Mouse (Mus musculus): ENCODE results near the gene H3f3a. TPM values are rescaled to one million over a fixed set of nuclear protein-coding genes. Genes with fewer than 3 reads are reported as not detected.
"Not testable (repeated sequence)": the region's sequence is repeated elsewhere in the genome, so short reads cannot be mapped to it uniquely, and the experiment has no call there.

H3f3a gene
- 100 to 1,000 TPM; 361 to 401 TPM for total RNA-seq (2021)
- long read RNA-seq, experiment 1, transcript H3f3a-205 (4 exons, 2,841 nt): major isoform, 149 of 162 reads
- long read RNA-seq, experiment 1, partial matches to known transcripts: 5 of 162 reads
- long read RNA-seq, experiment 1, other reads (novel, unspliced or antisense): 5 of 162 reads
- long read RNA-seq, experiment 2, transcript H3f3a-205 (4 exons, 2,841 nt): major isoform, 112 of 120 reads
- long read RNA-seq, experiment 2, partial matches to known transcripts: 2 of 120 reads
- long read RNA-seq, experiment 2, other reads (novel, unspliced or antisense): 4 of 120 reads

DNA sequence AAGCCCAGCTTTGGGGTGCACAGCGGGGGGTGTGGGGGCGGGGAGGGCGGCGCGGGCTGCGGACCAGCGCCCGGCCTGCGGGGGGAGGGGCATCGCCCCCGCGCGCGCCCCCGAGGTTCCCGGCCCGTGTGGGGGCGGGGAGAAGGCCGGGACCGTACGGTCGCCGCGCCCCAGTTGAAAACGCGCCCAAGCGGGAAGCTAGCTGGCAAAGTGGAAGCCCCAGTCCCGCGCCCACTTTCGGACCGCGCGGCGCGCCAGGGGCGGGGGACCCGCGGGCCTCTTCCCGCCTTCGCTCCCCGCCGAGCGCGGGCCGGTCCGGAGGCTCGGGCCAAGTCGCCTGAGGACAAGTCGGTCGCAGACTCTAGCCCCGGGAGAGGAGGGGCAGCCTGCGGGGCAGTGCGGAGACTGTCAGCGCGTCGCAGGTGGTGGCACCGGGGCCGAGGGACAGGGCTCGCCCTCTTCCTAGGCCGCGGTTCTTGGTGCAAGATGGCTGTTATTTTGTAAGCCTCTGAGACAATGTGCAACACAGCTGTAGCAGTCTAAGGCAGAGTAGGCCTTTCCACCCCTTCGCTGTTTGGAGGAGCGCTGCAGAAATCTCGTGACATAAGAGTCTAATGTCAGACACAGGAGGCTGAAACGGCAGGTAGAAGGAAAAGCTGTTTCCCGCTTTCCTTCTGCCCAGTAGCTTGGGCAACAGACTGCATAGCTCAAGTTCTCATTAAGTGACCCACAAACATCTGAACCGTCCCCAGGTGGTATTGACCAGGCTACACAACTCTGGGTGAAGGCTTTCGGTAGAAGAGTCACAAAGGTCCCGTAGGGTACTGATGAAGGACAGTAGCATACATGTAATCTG, at the start of gene H3f3a:
Gene H3f3a, minus strand, starts transcription at position 59 of the 856 bp plus-strand sequence.
- peak; percentile 68 to 78 for DNase-seq (ENCODE audit: low spot score in 2 of 2)
- intact Hi-C loops (cut with DNase I): loop anchor here (1.0 kb wide), 1 partner anchor 36 kb away; no protein-coding TSS in a partner anchor

- intact Hi-C loops (cut with DNase I): no loop called here
- DNase-seq (ENCODE audit: low spot score in 2 of 2): no peak
These were observed 46.3 kb upstream of the H3f3a start for GRCm38 (mm10) chr1:180860030-180860429.

DNA sequence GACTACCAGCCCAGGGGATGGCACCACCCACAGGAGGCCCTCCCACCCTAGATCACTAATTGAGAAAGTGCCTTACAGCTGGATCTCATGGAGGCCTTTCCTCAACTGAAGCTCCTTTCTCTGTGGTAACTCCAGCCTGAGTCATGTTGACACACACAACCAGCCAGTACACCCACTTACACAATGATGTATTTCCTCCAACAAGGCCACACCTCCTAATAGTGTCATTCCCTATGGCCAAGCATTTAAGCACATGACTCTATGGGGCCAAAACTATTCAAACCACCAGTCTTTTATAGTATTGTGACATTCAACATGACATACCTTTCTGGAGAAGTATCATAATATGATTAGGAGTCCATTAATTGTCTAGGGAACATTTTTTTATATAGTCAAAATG, 45.0 kb upstream of the H3f3a start:
- intact Hi-C loops (cut with DNase I): no loop called here
- no peak for DNase-seq (ENCODE audit: low spot score in 2 of 2)

DNA sequence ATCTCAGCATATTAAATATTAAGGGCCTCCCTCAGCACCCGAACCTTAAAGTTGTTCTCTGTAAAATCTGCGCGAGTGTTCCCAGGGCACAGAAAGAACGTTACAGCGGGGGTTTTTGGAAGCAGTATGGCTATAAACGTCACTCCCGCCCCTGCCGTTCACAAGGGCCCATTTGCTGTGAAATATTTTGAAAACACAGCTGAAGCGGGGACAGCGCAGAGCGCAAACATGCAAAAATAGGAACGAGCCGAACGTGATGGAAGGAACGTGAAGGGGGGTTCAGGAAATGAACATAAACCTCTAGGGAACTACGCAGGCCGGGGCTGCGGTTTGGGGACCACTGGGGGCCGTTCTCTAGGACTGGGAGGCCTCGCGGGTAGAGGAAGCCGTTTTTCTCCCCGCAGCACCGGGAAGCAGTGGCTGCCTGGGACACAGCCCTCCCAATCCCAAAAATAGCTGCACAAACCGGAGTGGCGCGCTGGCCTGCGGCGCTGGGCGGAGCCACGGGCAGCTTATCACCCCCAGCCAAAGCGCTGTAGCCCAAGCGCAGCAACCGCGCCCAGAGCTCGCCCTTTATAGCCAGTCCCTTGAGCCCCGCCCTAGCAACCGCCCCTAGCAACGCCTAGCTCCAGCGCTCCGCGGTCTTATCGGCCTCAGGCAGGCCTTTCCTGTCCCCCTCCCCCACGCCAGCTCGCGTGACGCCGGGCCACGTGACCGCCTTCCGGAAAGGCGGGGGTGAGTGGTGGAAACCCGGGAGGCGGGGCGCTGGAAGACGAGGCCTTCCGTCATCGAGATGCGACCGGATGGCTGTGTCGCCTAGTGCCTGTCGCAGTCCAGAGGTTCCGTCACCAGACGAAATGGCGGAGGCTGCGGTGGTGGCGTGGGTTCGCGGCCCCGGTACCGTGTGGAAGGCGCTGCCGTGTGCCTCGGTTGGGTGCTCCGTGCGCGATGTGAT, 36.9 kb upstream of the H3f3a start, which contains the start of gene Sde2:
Gene Sde2, plus strand, starts transcription at position 812 of the 955 bp plus-strand sequence.
- DNase-seq (ENCODE audit: low spot score in 2 of 2): peak; percentile 100
- intact Hi-C loops (cut with DNase I): loop anchor here (1.0 kb wide), 1 partner anchor 37 kb away; the partner anchor contains the start of gene H3f3a

DNA sequence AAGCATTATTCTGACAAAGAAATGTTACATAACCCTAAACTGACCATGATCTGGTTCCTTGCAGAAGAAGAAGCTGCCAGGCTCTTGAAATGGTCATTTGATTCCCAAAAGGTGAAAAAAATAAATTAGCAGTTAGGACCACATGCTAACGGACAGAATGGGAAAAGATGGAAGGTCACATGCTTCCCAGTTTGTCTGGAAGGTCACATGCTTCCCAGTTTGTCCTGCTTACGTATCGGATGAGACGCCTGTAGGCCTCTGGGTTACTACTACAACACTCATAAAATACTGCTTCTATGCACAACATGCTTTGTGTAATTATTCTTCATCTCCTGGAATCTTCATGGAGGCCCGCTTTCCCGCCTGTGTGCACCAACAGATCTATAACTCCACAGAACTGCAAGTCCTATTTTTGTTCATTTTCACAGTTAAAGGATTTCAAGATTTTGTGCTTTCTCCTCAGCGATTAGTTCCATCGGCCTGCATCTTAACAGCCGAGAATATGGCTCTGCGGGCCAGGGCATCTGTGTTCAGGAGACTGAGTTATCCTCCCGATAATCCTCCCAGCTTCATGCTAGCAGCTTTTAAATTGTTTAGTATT, 36.1 kb upstream of the H3f3a start:
- intact Hi-C loops (cut with DNase I): loop anchor here (1.0 kb wide), 1 partner anchor 36 kb away; the partner anchor contains the start of gene H3f3a
- peak in 1 of 2 experiments; percentile 22 for DNase-seq (ENCODE audit: low spot score in 2 of 2)

DNA sequence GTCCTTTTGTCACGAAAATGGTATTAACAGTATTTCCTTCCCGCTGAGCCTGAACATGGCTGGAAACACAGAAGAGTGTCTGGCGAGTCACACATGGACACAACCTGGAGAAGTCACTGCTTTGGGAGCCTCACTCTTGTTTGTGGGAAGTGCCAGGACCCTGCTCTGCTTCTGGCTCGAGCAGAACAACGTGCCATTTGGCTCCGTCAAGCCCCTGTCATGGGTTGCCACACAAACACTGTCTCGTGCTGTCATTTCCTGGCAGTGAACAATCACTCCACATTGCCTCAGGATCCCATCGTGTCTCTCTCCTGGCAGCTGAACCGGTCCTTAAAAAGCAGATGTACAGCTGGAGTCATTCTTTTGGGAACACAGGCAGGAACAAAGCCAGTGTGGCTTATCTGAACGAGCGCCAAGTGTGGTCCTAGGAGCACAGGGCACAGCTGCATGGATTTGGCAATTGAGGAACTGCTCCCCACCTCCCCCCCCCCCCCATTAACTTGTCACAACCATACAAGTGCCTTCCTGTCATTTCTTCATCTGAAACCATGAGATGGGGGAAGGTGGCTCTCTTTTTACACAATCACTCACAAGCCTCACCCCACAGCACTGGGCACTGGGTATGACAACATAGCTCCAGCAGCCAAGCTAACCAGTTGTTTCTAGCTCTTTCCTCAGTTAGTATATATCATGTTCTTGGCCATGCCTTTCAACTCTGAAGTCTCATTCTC, 34.9 kb upstream of the H3f3a start:
- peak; percentile 35 to 75 for DNase-seq (ENCODE audit: low spot score in 2 of 2)
- intact Hi-C loops (cut with DNase I): no loop called here

- peak; percentile 70 to 88 for DNase-seq (ENCODE audit: low spot score in 2 of 2)
- intact Hi-C loops (cut with DNase I): no loop called here
These were observed 34.4 kb upstream of the H3f3a start for GRCm38 (mm10) chr1:180848114-180848510.

- DNase-seq (ENCODE audit: low spot score in 2 of 2): no peak
- intact Hi-C loops (cut with DNase I): no loop called here
These were observed 28.0 kb upstream of the H3f3a start for GRCm38 (mm10) chr1:180841561-180842300.

GRCm38 (mm10) chr1:180839201-180839910, 25.6 kb upstream of the H3f3a start:
- no peak for DNase-seq (ENCODE audit: low spot score in 2 of 2)
- intact Hi-C loops (cut with DNase I): no loop called here

DNA sequence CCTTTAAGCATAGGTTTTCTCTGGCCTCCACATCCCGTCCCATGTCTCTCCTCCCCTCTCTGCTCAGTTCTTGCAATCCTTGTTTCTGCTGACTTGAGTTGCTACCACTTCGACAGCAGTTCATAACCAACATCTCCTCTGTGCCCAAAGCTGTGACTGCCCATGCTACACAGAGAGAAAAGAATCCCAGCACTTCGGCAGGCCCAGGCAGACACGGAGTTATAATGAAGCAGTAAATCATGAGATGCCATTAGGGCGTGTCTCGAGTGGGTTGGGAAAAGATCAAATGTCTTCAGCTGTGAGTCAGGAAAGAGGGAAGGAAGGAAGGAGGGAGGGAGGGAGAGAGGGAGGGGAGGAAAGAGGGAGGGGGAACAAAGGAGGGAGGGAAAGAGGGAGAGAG, 24.3 kb upstream of the H3f3a start:
- intact Hi-C loops (cut with DNase I): no loop called here
- no peak for DNase-seq (ENCODE audit: low spot score in 2 of 2)

- intact Hi-C loops (cut with DNase I): no loop called here
- DNase-seq (ENCODE audit: low spot score in 2 of 2): no peak
These were observed 23.4 kb upstream of the H3f3a start for GRCm38 (mm10) chr1:180837186-180837585.

- intact Hi-C loops (cut with DNase I); DNase-seq (ENCODE audit: low spot score in 2 of 2): not testable (repeated sequence)
These were observed 22.7 kb upstream of the H3f3a start for GRCm38 (mm10) chr1:180836467-180836866.

DNA sequence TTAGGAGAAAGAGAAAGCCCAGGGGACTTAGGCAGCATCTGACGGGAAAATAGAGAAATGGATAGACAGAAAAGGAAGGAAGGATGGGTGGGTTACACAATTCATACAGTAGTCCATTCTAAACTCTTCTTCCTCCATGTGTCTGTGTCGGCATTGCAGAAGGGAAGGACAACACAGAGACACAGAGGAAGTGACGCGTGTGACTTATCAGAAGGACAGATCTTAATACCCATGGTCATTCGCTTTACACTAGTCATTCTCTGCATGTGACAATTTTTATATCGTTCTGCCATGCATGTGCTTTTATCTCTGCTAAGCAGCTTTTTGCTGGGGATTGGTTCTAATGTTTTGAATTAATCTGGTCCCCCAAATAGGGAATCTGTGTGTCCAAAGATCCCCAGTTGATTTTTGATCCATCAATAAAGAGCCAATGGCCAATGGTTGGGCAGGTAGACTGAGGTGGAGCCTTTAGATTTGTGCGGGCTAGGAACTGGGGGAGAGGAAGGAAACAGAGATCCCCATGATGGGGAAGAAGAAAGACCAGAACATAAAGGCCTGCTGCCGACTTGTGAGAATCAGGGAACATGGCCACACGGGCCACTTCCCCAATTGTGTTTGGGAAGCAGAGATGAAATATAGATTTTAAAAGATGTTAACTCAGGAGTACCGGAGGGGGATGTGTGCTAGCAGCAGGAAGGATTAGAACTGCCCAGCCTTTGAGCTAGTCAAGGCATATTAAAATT, 21.7 kb upstream of the H3f3a start:
- intact Hi-C loops (cut with DNase I): no loop called here
- no peak for DNase-seq (ENCODE audit: low spot score in 2 of 2)

DNA sequence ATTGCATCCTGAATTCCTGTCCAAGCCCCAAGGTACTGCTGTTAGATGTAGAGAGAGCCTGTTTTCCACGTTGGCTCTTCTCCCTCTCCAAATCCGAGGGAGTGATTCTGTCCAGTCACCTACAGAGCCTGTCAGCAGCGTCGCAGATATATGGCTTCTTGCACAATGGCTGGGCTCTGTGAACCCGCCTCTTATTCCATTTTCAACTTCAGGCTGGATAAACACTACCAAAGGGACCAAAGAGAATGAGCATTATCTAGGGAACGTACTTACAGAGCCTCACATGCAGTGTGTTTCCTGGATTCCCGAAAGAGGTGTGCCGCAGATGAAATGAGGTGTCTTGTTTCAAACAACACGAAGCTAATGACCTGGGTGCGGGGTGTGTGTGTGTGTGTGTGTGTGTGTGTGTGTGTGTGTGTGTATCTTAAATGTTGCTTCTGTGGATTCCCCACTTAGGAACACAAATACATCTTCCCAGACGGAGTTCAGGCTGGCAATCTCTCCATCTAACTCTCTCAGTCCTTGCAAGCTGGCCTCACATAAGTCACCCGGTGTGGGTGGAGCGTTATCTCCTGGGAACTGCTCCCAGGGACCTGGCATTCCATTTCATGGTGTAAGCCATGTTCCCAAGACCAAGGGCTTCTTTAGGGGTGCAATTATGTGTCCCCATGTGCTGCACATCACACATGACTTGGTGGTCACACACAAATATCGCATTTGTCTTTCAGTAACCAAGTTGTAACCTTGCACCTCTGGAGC, 17.0 kb upstream of the H3f3a start:
- intact Hi-C loops (cut with DNase I): no loop called here
- DNase-seq (ENCODE audit: low spot score in 2 of 2): no peak

DNA sequence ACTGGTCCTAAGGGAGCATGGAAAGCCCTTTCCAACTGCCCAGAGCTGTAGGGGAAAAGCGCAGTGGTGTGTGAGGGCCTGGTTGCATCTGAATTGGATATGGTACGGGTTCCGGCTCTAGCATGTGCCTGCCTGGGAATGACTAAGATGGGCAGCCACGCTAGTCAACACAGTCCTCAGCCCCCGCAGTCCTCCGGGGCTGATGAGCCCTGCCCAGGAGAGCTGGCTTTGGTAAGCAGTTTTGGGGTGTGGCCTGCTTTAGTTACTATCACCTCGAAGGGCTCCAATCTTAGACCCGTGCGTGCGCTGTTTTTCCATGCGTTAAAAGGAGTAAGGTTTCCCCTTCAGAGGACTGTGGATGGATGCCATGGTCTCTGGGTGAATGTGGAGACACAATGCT, 16.4 kb upstream of the H3f3a start:
- intact Hi-C loops (cut with DNase I): no loop called here
- no peak for DNase-seq (ENCODE audit: low spot score in 2 of 2)

DNA sequence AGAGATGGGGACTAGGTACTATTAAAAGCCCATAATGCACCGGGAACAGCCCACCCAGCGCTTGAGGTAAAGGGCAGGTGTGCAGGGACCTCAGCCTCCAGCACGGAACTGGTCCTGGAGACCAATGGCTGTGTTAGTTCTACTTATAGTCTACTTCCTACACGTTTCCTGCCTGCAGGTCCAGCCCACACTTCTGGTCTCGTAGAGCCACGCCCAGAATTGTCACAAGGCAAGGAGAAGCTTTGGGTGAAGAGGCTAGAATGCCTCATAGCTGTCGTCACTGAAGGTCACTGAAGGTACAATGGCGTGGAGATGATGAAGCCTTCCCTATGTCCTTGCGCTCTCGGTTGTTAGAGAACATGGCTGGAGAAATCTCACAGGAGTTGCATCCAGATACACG, 16.0 kb upstream of the H3f3a start:
- DNase-seq (ENCODE audit: low spot score in 2 of 2): no peak
- intact Hi-C loops (cut with DNase I): no loop called here

Data from left cerebral cortex, postnatal 14 days (tissue).